Mouse (Mus musculus) forebrain, embryonic 11.5 days (tissue): Measurements from ENCODE around the gene 1700037C18Rik. TPM values are rescaled to one million over a fixed set of nuclear protein-coding genes. Genes with fewer than 3 reads are reported as not detected.
"Not testable (repeated sequence)": the region's sequence is repeated elsewhere in the genome, so short reads cannot be mapped to it uniquely, and the experiment has no call there.

ENCODE experiments used
- ATAC-seq: fragments of 200-750 bp; cut with Nextera tagmentation; replicated peaks from 2 replicates; pipeline ENCODE4 v1.8.0; 2017; ENCODE audit warnings: moderate TSS enrichment; ENCODE audit not compliant: low FRiP score
- DNase-seq: peaks from one replicate; pipeline ENCODE4 v3.0.0-alpha.2; 2017; ENCODE audit warnings: low spot score
- H3K27ac ChIP-seq: fragments of 300-500 bp; sonication (generic); 2 replicates; pipeline ENCODE4 v1.5.1; 2014; ENCODE audit warnings: low read depth, low read length
- H3K27me3 ChIP-seq: fragments of 300-500 bp; sonication (generic); 2 replicates; pipeline ENCODE4 v1.6.1; 2014; ENCODE audit warnings: mild to moderate bottlenecking, low read length, mixed read lengths; ENCODE audit not compliant: control insufficient read depth, insufficient read depth
- H3K36me3 ChIP-seq: fragments of 300-500 bp; sonication (generic); 2 replicates; pipeline ENCODE4 v1.6.1; 2014; ENCODE audit warnings: mild to moderate bottlenecking, low read length, moderate library complexity, mixed read lengths; ENCODE audit not compliant: control insufficient read depth, insufficient read depth
- H3K4me1 ChIP-seq: fragments of 300-500 bp; sonication (generic); replicated peaks from 2 replicates; pipeline ENCODE4 v1.6.1; 2014; ENCODE audit warnings: low read length, mixed read lengths; ENCODE audit not compliant: control insufficient read depth, insufficient read depth
- H3K4me2 ChIP-seq: fragments of 300-500 bp; sonication (generic); 2 replicates; pipeline ENCODE4 v1.6.1; 2014; ENCODE audit warnings: low read depth, mild to moderate bottlenecking, low read length, moderate library complexity, mixed read lengths; ENCODE audit not compliant: severe bottlenecking
- H3K4me3 ChIP-seq: fragments of 300-500 bp; sonication (generic); 2 replicates; pipeline ENCODE4 v1.5.1; 2014; ENCODE audit warnings: low read depth, low read length
- H3K9ac ChIP-seq: fragments of 300-500 bp; sonication (generic); 2 replicates; pipeline ENCODE4 v1.6.1; 2014; ENCODE audit warnings: low read length
- H3K9me3 ChIP-seq: fragments of 300-500 bp; sonication (generic); 2 replicates; pipeline ENCODE4 v1.6.1; 2016; ENCODE audit warnings: low read length, mixed read lengths; ENCODE audit not compliant: control insufficient read depth
- WGBS: fragments of 180-500 bp; shearing (Covaris S2); extraction: QIAGEN DNeasy Blood & Tissue Kit; methylation state at CpG from one replicate; pipeline ENCODE4 v1.1.7; 2014; 5-methylcytosine and 5-hydroxymethylcytosine counted together
- microRNA-seq: library from miRNA; unstranded; fragments of <30 nt; microRNA quantifications from one replicate; pipeline ENCODE4, GENCODE M21; 2016; ENCODE audit not compliant: insufficient number of aligned reads
- polyA plus RNA-seq: library from polyadenylated mRNA; unstranded; fragments of >200 nt; fragmentation: Nextera tagmentation; extraction: Ambion mirVana; gene quantifications from 2 replicates; pipeline ENCODE4 v1.2.1, GENCODE M21; 2014

1700037C18Rik gene
- polyA plus RNA-seq, 1 experiment from 2014 or later = 7.3 TPM

DNA sequence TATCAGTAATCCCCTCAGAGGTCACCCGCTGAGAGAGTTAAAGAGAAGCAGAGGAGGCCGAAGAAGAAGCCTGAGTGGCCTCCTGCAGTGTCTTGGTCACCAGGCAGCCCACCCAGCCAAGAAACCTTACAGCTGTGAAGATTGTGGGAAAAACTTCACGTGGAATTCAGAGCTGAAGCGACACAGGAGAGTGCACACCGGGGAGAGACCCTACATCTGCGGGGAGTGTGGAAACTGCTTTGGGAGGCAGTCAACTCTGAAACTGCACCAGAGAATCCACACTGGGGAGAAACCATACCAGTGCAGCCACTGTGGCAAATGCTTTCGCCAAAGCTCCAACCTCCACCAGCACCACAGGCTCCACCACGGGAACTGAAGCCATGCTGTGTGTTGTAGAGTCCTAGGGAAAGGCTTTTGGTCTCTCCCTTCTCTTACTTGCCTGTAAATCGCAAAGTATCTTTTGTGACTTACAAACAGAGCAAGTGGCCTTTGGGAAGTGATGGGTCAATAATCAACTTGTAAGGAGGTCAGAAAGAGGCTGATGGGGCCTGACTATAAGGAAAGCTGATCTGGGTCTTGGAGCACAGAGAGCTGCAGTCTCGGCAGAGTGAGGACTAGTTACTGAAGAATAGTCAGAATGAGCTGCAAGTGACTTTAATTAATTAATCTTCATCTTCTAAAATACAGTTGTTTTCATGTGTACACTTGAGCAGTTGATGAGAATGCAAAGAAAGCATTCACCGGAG, 53.9 kb downstream of the 1700037C18Rik start:
- Histone ChIP-seq H3K4me1 (no peaks in the 10 kb centered on the region), H3K9me3 (no peaks in the 10 kb centered on the region), H3K4me2 (no peak overlapping the region), H3K9ac (no peak overlapping the region), H3K27ac (no peak overlapping the region), H3K36me3 (no peaks in the 10 kb centered on the region), H3K27me3 (no peaks in the 10 kb centered on the region), H3K4me3 (no peak overlapping the region)
- DNase-seq (no peak), ATAC-seq (no peak)
- 53% methylated on average over 11 of the region's 11 CpGs for WGBS

DNA sequence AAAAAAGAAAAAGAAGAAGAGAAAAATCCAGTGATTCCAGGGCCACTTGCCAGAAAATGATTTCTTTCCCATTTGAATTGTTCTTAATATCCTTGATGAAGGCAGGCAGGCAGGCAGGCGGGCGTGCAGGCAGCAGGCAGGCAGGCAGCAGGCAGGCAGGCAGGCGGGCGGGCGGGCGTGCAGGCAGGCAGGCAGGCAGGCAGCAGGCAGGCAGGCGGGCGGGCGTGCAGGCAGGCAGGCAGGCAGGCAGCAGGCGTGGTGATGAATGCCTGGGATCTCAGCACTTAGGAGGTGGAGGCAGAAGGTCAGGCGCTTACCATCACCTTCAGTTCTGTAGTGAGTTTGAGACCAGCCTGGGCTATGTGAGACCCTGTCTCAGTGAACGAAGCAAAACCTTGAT, 55.9 kb downstream of the 1700037C18Rik start:
- peaks cover 2% of the 10 kb centered on the region; the same call in 1 of the 2 replicates for H3K27me3 ChIP-seq
- DNase-seq = peak; percentile 62
- H3K4me1 ChIP-seq = 0 out of 2 replicates have a peak, but pooled peaks cover under 1% of the 10 kb centered on the region

DNA sequence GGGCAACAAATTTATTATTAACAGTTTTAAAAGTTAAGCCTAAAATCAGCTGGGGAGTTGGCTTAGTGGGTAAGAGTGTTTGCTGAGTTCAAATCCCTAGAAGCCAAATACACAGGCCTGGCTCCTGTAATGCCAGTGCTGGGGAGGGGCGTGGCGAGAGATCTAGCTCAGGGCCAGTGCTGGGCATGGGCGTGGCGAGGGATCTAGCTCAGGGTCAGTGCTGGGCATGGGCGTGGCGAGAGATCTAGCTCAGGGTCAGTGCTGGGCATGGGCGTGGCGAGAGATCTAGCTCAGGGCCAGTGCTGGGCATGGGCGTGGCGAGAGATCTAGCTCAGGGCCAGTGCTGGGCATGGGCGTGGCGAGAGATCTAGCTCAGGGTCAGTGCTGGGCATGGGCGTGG, 57.2 kb downstream of the 1700037C18Rik start:
- H3K27me3 ChIP-seq, H3K27ac ChIP-seq, H3K36me3 ChIP-seq, DNase-seq, ATAC-seq, H3K4me2 ChIP-seq, H3K4me1 ChIP-seq, H3K9ac ChIP-seq, H3K4me3 ChIP-seq, H3K9me3 ChIP-seq: not testable (repeated sequence)
- WGBS = 88% methylated on average over 12 of the region's 13 CpGs

More for the DNA sequence above, 55.9 kb downstream of the 1700037C18Rik start:
- no peaks in the 10 kb centered on the region for H3K9me3 ChIP-seq
- 37% methylated on average over 12 of the region's 12 CpGs for WGBS
- H3K9ac ChIP-seq = no peak overlapping the region
- no peak overlapping the region for H3K4me2 ChIP-seq
- no peak overlapping the region for H3K27ac ChIP-seq
- no peaks in the 10 kb centered on the region for H3K36me3 ChIP-seq
- H3K4me3 ChIP-seq = no peak overlapping the region
- no peak; the same call in 1 of the 2 replicates for ATAC-seq

DNA sequence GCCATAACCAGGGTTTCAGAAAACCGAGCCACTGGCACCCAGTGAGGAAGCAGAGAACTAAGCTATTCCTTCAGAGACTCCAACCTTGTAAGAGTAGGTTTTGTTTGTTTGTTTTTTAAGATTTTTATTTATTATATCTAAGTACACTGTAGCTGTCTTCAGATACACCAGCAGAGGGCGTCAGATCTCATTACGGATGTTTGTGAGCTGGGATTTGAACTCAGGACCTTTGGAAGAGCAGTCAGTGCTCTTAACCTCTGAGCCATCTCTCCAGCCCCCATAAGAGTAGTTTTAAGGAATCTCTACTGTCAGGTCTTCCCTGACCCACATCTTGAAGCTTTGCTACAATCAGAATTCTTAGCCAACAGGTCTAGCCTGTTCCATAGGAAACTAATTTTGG, 60.1 kb downstream of the 1700037C18Rik start:
- Histone ChIP-seq H3K9ac (no peak overlapping the region), H3K27me3 (peaks cover 2% of the 10 kb centered on the region; the same call in 1 of the 2 replicates), H3K9me3 (no peaks in the 10 kb centered on the region), H3K27ac (no peak overlapping the region), H3K4me1 (0 out of 2 replicates have a peak, but pooled peaks cover 2% of the 10 kb centered on the region), H3K4me3 (no peak overlapping the region), H3K36me3 (no peaks in the 10 kb centered on the region), H3K4me2 (no peak overlapping the region)
- DNase-seq (no peak), ATAC-seq (no peak)
- 80% methylated on average over 3 of the region's 3 CpGs for WGBS

DNA sequence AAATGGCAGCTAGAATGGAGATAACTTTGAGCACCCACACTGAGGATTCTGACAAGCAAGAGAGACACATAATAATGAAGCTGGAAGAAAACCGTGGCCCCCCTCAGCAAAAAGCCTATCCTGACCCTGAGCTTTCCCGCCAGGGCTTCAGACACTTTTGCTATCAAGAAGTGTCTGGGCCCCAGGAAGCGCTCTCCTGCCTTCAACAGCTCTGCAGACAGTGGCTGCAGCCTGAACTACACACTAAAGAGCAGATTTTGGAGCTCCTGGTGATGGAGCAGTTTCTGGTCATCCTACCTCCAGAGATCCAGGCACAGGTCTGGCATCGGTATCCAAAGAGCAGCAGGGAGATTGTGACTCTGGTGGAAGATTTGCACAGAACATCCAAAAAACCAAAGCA, 60.6 kb downstream of the 1700037C18Rik start:
- H3K36me3 ChIP-seq = no peaks in the 10 kb centered on the region
- no peak overlapping the region for H3K27ac ChIP-seq
- 68% methylated on average over 4 of the region's 4 CpGs for WGBS
- peak overlapping the region; percentile 66; the same call in 1 of the 2 replicates for H3K9ac ChIP-seq
- DNase-seq (no peak), ATAC-seq (no peak)
- H3K9me3 ChIP-seq = no peaks in the 10 kb centered on the region
- peak overlapping the region; percentile 66 for H3K4me2 ChIP-seq
- no peak overlapping the region; the same call in 1 of the 2 replicates for H3K4me3 ChIP-seq
- peaks cover 2% of the 10 kb centered on the region; the same call in 1 of the 2 replicates for H3K27me3 ChIP-seq
- 0 out of 2 replicates have a peak, but pooled peaks cover 2% of the 10 kb centered on the region for H3K4me1 ChIP-seq

DNA sequence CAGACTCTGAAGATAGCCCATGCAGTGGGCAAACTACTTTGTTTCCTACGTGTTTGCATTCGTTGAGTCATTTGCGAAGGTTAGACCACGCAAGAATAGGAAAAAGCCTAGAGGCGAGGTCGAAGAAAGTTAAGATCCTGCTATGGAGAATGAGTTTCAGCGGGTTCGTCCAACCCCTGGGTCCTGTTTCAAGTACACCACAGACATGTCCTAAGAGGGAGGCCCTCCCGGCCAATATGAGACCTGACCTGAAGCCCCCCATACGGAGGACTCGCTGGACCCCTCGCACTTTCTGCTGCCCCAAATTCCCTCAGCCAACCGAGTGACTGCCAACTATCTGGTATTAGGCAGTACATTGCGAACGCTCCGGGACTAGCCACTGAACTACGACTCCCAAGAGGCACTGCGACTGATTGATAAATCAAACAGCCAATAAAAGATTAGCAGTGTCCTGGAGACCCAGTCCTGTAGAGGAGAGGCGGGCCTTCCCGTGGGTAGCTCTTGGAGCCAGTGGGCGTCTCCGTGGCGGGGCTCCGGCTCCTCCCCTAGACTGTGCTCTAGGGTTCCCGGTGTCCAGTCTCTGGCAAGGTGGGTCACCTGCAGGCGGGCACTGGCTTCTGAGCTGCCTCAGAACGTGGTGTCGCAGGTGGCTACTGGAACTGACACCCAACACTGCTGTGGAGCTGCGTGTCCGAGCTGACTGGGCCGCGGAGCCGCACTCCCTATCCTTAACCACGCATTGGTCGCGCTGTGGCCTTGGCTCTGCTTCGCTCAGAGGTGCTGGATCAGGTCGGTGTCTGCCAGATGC, 61.6 kb downstream of the 1700037C18Rik start, which contains the start of gene Zfp174:
Zfp174 (plus strand) TSS at position 558 of the 808 bp plus-strand sequence.
- DNase-seq = peak; percentile 94
- peak within 1 kb of the TSS; percentile 66 for H3K4me2 ChIP-seq
- peak within 1 kb of the TSS; percentile 66 for H3K9ac ChIP-seq
- H3K4me1 ChIP-seq = 0 out of 2 replicates have a peak, but pooled peaks cover 2% of the 10 kb centered on the region
- no peak within 1 kb of the TSS for H3K27ac ChIP-seq
- no peaks in the 10 kb centered on the region for H3K9me3 ChIP-seq
- H3K4me3 ChIP-seq = peak within 1 kb of the TSS; percentile 67
- peaks cover 2% of the 10 kb centered on the region; the same call in 1 of the 2 replicates for H3K27me3 ChIP-seq
- H3K36me3 ChIP-seq = no peaks in the 10 kb centered on the region
- peak; percentile 99 for ATAC-seq
- 4% methylated on average over 38 of the region's 38 CpGs for WGBS

Small RNAs within 50 kb of the gene (microRNA-seq; reads per million reads assigned to microRNA genes)
- not detected for gene Gm23493

Other genes starting within 250 kb of the 1700037C18Rik start
- gene Mefv, start 190.6 kb downstream of the 1700037C18Rik start, polyA plus RNA-seq = not detected in 2 replicates
- gene Zfp263, start 164.6 kb downstream of the 1700037C18Rik start, polyA plus RNA-seq = 38.9 and 42.6 TPM in 2 replicates
- gene Olfr15, start 77.8 kb downstream of the 1700037C18Rik start, polyA plus RNA-seq = 0.21 and 0.33 TPM in 2 replicates
- gene Zfp174, start 61.4 kb downstream of the 1700037C18Rik start, polyA plus RNA-seq = 1.2 and 1.4 TPM in 2 replicates
- gene Naa60, start 36.3 kb downstream of the 1700037C18Rik start, polyA plus RNA-seq = 64.8 and 74.1 TPM in 2 replicates
- 8.0 and 9.0 TPM in 2 replicates for gene Zfp597, start 24.1 kb downstream of the 1700037C18Rik start, polyA plus RNA-seq
- gene Gm20695, start 24.0 kb downstream of the 1700037C18Rik start, polyA plus RNA-seq = 1.7 and 2.0 TPM in 2 replicates
- 23.6 and 24.7 TPM in 2 replicates for gene Cluap1, start 112 bp upstream of the 1700037C18Rik start, polyA plus RNA-seq
- gene Nlrc3, start 67.9 kb upstream of the 1700037C18Rik start, polyA plus RNA-seq = 0.71 and 0.99 TPM in 2 replicates
- gene Slx4, start 95.1 kb upstream of the 1700037C18Rik start, polyA plus RNA-seq = 30.0 and 32.0 TPM in 2 replicates
- 5.4 and 5.9 TPM in 2 replicates for gene Dnase1, start 128.3 kb upstream of the 1700037C18Rik start, polyA plus RNA-seq
- 78.1 and 83.1 TPM in 2 replicates for gene Trap1, start 169.1 kb upstream of the 1700037C18Rik start, polyA plus RNA-seq